Mouse (Mus musculus) ES-E14 (cell line): ENCODE results near the gene Kdsr. TPM values are rescaled to one million over a fixed set of nuclear protein-coding genes. Genes with fewer than 3 reads are reported as not detected.

Experiments
- DNase-seq: peaks from one replicate; pipeline ENCODE4 v3.0.0-alpha.2; 2013; ENCODE audit warnings: low read depth, low spot score
- H3K27ac ChIP-seq: 2 replicates; pipeline ENCODE4 v1.5.1; 2012; ENCODE audit warnings: low read depth, mild to moderate bottlenecking, low read length, moderate library complexity, mixed read lengths; ENCODE audit not compliant: poor library complexity, insufficient read depth, severe bottlenecking
- H3K36me3 ChIP-seq: 2 replicates; pipeline ENCODE4 v1.6.1; 2012; ENCODE audit warnings: mild to moderate bottlenecking, low read length, moderate library complexity, mixed read lengths; ENCODE audit not compliant: control insufficient read depth, poor library complexity, insufficient read depth, severe bottlenecking
- H3K4me1 ChIP-seq, 2 experiments: fragments of 150-350 bp in 1 of 2; sonication (generic) in 1 of 2; 2 replicates each; pipeline ENCODE4 v1.6.1; 2012; ENCODE audit warnings: low read length in 2 of 2, mild to moderate bottlenecking in 1 of 2, mixed read lengths in 1 of 2; ENCODE audit not compliant: control insufficient read depth in 2 of 2, insufficient read depth in 2 of 2, poor library complexity in 1 of 2
- H3K4me3 ChIP-seq, 2 experiments: fragments of 150-350 bp in 1 of 2; sonication (generic) in 1 of 2; 2 replicates each; pipeline ENCODE4 v1.5.1; 2012; ENCODE audit warnings: low read length in 2 of 2, low read depth in 1 of 2, mild to moderate bottlenecking in 1 of 2, mixed read lengths in 1 of 2; ENCODE audit not compliant: insufficient read depth in 1 of 2, poor library complexity in 1 of 2, severe bottlenecking in 1 of 2
- H3K9ac ChIP-seq: 2 replicates; pipeline ENCODE4 v1.6.1; 2012; ENCODE audit warnings: low read depth, mild to moderate bottlenecking, low read length, mixed read lengths; ENCODE audit not compliant: poor library complexity, insufficient read depth, severe bottlenecking
- H3K9me3 ChIP-seq: fragments of 150-350 bp; sonication (generic); 2 replicates; pipeline ENCODE4 v1.6.1; 2012; ENCODE audit warnings: low read depth, mild to moderate bottlenecking, low read length; ENCODE audit not compliant: control insufficient read depth, insufficient read depth
- CHD2 ChIP-seq: IDR thresholded peaks from 2 replicates; pipeline ENCODE4 v1.6.1; 2014; ENCODE audit warnings: mild to moderate bottlenecking, low read depth, low read length, inconsistent platforms
- HCFC1 ChIP-seq: IDR thresholded peaks from 2 replicates; pipeline ENCODE4 v1.6.1; 2012; ENCODE audit warnings: low read length, inconsistent platforms, borderline replicate concordance; ENCODE audit not compliant: insufficient read depth
- MAFK ChIP-seq: IDR thresholded peaks from 2 replicates; pipeline ENCODE4 v1.6.1; 2014; ENCODE audit warnings: mild to moderate bottlenecking, low read depth, low read length, inconsistent platforms; ENCODE audit not compliant: insufficient read depth
- ZC3H11A ChIP-seq: IDR thresholded peaks from 2 replicates; pipeline ENCODE4 v1.6.1; 2012; ENCODE audit warnings: low read depth, mild to moderate bottlenecking, inconsistent platforms, low read length, borderline replicate concordance
- ZNF384 ChIP-seq: IDR thresholded peaks from 2 replicates; pipeline ENCODE4 v1.6.1; 2012; ENCODE audit warnings: low read depth, low read length, inconsistent platforms
- in situ Hi-C, 2 experiments: fragments of 600-800 bp; cut with MboI; formaldehyde crosslinking; loops; one replicate each; pipeline ENCODE4 v1.15.1; 2025; ENCODE audit warnings: low sequenced_read_pairs in 2 of 2, inconsistent platforms in 1 of 2; ENCODE audit not compliant: unreplicated experiment in 2 of 2
- total RNA-seq: library from RNA; depleted of rRNA; stranded (reverse); fragments of 300-350 nt; gene quantifications from 2 replicates; pipeline ENCODE4 v1.2.3, GENCODE M21; 2012

The Kdsr gene
- total RNA-seq, 1 experiment: 29.9 TPM

- H3K4me3 ChIP-seq: no peak overlapping the region
- DNase-seq: no peak
- no peaks in the 10 kb centered on the region for H3K4me1 ChIP-seq
- H3K27ac ChIP-seq: no peak overlapping the region
- TF ChIP-seq MAFK (no peak), HCFC1 (no peak), ZC3H11A (no peak)
- H3K9ac ChIP-seq: no peak overlapping the region
- no peaks in the 10 kb centered on the region for H3K9me3 ChIP-seq
- in situ Hi-C loops: no loop called here
- H3K36me3 ChIP-seq: peaks cover 13% of the 10 kb centered on the region
Measured at GRCm38 (mm10) chr1:106768773-106769172, 9.2 kb upstream of the Kdsr start.

- in situ Hi-C loops: no loop called here
- Histone ChIP-seq H3K4me1 (no peaks in the 10 kb centered on the region), H3K9ac (no peak overlapping the region), H3K4me3 (no peak overlapping the region), H3K36me3 (peaks cover 8% of the 10 kb centered on the region), H3K9me3 (no peaks in the 10 kb centered on the region), H3K27ac (no peak overlapping the region)
- DNase-seq: no peak
- no peak for TF ChIP-seq CHD2
- no peak for TF ChIP-seq MAFK
- TF ChIP-seq HCFC1: no peak
- TF ChIP-seq ZC3H11A: no peak
- no peak for TF ChIP-seq ZNF384
Measured at GRCm38 (mm10) chr1:106765771-106766170, 6.2 kb upstream of the Kdsr start.

GRCm38 (mm10) chr1:106764846-106765245, 5.3 kb upstream of the Kdsr start:
- H3K9me3 ChIP-seq: no peaks in the 10 kb centered on the region
- H3K4me3 ChIP-seq: no peak overlapping the region
- H3K27ac ChIP-seq: no peak overlapping the region
- H3K9ac ChIP-seq: no peak overlapping the region
- TF ChIP-seq ZC3H11A: no peak
- TF ChIP-seq HCFC1: no peak
- TF ChIP-seq CHD2: no peak
- no peak for TF ChIP-seq ZNF384
- in situ Hi-C loops: no loop called here
- no peak for DNase-seq
- peaks cover 4% of the 10 kb centered on the region; the same call in 1 of the 2 replicates for H3K36me3 ChIP-seq
- no peaks in the 10 kb centered on the region for H3K4me1 ChIP-seq

- H3K27ac ChIP-seq: no peak overlapping the region
- H3K36me3 ChIP-seq: peaks cover 4% of the 10 kb centered on the region; the same call in 1 of the 2 replicates
- no peak for DNase-seq
- in situ Hi-C loops: no loop called here
- no peak overlapping the region for H3K4me3 ChIP-seq
- no peaks in the 10 kb centered on the region for H3K4me1 ChIP-seq
- no peak overlapping the region for H3K9ac ChIP-seq
- H3K9me3 ChIP-seq: no peaks in the 10 kb centered on the region
- TF ChIP-seq ZC3H11A (no peak), MAFK (no peak), CHD2 (no peak), ZNF384 (no peak), HCFC1 (no peak)
Measured at GRCm38 (mm10) chr1:106764281-106764680, 4.8 kb upstream of the Kdsr start.

GRCm38 (mm10) chr1:106760750-106761149, 1.2 kb upstream of the Kdsr start:
- no peak for TF ChIP-seq ZC3H11A
- TF ChIP-seq HCFC1: no peak
- TF ChIP-seq MAFK: no peak
- no peak for TF ChIP-seq ZNF384
- TF ChIP-seq CHD2: no peak
- H3K27ac ChIP-seq: no peak overlapping the region
- no peak for DNase-seq
- no peaks in the 10 kb centered on the region; the same call in 1 of the 2 replicates for H3K36me3 ChIP-seq
- no peaks in the 10 kb centered on the region for H3K9me3 ChIP-seq
- in situ Hi-C loops: no loop called here
- no peak overlapping the region for H3K4me3 ChIP-seq
- H3K9ac ChIP-seq: no peak overlapping the region
- H3K4me1 ChIP-seq: peaks cover 0 to 2% of the 10 kb centered on the region in 2 experiments; a peak in 1 of 4 replicates
